Mouse (Mus musculus): ENCODE measurements around the gene Rptor.
A peak's percentile ranks its signal among the peaks of the same experiment; 100 is the strongest.

The Rptor gene

GRCm38 (mm10) chr11:119915666-119916065 lies 313.0 kb downstream of the Rptor start:
- no peak for DNase-seq

- no peak for DNase-seq
Observed at GRCm38 (mm10) chr11:119916102-119916790, 313.5 kb downstream of the Rptor start.

DNA sequence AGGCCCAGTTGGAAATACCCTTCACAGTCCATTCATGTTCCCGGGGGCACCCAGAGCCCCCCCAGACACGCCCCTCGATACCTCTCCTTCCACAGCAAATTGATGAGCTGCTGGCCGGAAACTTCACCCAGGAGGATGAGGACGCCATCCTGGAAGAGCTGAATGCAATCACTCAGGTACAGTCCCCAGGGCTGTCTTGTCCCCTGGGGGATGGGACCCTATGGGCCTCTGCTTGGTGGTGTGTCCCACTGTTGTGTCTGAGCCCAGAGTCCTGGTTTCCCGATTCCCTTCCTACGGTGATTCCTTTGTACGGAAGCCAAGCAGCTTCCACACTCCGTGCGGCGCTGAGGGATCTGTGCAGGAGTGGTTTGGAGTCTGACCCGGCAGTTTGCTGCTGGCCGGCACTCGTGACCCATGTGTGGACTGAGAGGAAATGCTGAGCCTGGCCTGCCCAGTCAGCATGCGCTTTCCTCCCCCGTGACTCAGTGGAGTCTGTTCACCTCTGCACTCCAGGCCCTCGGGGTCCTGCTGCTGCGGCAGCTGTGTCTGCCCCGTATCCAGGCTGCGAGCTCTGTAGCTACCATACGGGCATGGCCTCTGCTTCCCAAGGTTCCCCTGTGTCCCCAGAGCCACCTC lies 314.2 kb downstream of the Rptor start:
- DNase-seq = no peak

GRCm38 (mm10) chr11:119918521-119918920 lies 315.8 kb downstream of the Rptor start:
- DNase-seq = no peak

- no peak for DNase-seq
Observed at GRCm38 (mm10) chr11:119919432-119919831, 316.7 kb downstream of the Rptor start.

DNA sequence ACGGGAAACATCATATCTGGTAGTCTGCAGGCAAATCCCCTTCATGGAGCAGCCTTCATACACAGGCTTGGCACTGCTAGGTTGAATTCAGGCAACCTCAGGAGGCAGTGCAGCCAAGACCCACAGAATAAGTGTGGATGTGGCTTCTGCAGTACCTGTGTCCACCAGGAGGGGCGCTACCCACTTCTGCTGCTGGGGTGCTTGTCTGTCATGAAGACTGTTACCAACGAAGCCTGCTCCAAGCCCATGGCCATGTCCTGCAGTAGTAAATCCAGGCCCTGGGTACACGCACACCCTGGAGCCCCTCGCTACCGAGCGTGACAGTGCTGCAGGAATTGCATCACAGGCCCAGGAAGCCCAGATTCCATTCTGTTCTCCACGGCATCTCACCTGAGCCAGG lies 317.2 kb downstream of the Rptor start:
- peak; percentile 70 to 75 for DNase-seq

GRCm38 (mm10) chr11:119920668-119921067 lies 318.0 kb downstream of the Rptor start:
- no peak for DNase-seq

GRCm38 (mm10) chr11:119925176-119925575 lies 322.5 kb downstream of the Rptor start:
- DNase-seq = no peak

DNA sequence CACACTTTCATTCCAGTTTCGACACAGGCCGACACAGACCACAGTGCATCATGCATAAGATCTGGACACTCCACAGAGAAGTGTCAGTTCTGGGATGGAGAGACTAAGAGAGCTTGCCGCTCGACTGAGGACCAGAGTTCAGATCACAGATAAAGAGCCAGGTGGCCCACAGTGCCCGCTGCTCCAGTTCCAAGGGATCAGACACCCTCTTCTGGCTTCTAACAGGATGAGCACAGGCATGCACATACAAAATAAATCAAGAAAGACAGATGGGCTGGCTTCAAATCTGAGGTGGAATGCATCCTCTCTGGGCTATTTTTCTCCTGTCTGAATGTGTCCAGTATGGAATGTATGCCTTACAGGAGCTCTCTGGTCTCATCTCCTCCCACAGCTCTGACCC lies 324.1 kb downstream of the Rptor start:
- DNase-seq = no peak

DNA sequence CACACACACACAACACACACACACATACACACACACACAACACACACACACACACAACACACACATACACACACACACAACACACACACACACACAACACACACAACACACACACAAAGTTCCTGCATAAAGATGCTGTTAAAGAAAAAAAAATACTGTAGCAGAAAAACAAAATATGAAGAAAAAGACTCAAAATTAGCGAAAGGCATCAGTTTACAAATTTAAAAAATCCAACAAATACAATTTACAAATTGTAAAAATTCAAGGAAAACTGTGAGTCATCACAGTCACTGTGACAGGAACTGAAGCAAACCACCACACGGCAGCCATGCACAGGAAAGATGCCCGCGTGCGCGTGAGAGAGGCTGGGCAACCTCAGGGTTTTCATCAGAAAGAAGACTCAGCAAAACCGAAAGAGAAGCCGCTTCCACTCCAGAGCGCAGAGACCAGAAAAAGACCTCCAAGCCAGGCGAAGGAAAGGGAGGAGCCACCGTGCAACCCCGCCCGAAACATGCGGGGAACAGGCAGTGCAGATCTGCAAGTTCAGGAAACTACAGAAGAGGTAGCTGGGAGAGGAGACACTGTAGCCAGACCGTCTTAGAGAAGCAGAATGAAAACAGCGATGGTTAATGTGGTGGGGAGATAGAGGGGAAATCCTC lies 325.4 kb downstream of the Rptor start:
- DNase-seq = peak; percentile 81 to 87

DNA sequence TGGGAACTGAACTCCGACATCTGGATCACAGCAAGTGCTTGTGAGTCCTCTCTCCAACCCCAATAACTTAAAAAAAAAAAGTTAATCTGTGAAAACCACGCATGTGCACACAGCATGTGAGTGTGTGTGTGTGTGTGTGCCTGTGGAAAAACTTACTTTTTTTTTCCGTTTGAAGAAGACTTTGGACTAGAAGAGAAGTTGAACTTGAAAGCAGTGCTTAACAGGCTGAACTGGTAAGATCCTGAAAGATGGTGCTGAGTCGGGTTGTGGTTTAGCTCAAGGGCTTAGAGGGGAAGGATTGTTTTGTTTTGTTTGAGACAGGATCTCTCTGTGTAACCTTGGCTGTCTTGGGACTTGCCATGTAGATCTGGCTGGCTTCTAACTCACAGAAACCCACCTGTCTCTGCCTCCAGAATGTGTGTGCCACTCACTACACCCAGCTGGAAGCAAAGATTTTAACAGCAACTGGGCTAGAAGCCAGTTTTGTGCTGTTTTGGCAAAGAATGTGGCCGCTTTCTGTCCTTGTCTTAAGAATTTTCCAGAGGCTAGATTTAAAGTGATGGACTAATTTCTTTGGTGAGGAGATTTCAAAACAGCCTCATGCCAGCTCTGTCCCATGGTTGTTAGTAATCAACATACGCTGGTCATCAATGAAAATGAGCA lies 327.0 kb downstream of the Rptor start:
- no peak for DNase-seq

GRCm38 (mm10) chr11:119931809-119932208 lies 329.1 kb downstream of the Rptor start:
- no peak for DNase-seq

DNA sequence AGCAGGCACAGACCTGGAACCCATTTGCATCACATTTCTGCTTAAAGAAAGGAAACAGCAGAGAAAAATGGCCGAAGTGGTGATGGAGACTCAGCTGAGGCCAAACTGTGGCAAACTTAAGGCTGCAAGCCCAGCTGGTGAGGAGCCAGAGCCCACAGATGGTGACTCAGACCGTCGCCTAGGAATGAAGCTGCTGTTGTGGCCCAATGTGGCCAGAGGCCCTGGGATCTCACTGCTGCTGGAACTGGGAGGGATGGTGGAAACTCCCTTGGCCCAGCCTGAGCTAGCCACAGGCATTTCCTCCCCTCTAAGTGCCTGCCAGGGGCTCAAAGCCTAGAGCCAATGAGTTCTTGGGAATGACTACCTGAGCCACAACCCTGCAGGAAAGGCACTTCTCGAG lies 330.4 kb downstream of the Rptor start:
- no peak for DNase-seq

DNA sequence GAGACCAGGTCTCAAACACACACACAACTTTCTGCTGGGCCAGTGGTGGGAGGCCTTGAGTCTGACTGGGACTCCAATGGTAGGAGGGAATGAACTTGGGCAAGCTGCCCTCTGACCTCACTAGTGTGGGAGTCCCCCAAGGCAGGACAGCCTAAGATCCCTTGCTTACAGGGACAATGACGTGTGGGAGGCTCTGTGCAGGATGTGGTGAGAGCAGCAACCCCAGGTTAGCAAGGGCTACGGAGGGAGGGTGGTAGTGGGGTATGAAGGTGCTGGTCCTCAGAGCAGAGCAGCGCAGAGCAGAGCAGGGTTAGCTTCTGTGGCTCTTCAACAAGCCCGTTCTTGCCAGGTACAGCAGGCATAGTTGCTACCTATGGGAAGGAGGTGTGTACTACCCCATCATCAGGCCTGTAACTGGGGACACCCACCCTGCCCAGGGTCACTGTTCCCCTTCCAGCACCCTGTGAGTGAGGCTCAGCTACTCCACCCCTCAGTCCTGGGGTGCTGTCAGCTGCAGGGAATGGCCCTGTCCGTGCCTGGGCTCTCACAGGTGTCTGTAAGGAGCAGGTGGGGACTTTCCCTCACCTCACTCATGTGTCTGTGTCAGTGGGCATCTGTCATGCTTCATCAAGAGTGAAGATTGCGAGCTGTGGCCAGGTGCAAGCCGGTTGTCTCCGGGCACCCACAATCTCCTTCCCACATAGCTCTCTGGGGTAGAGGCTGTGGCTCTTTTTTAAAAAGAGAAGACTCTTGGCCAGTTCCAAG lies 331.3 kb downstream of the Rptor start:
- DNase-seq = peak; percentile 29 to 57

DNA sequence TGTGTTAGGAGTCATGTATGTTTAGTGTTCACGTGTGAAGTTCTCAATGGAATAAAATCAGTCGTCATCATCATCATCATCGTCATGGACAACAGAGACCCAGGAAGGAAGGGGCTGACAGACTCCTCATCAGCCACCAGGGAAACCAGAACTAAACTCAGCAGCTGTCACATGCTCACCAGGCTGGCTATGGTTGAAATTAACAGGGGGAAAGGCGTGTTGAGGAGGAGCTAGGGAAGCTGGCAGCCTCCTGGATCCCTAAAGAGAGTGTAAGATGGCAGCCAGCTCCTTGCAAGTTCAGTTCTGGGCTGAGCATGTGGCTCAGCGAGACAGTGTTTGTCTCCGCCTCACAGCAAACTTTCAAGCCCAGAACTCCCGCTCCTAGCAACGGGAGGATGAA lies 332.1 kb downstream of the Rptor start:
- no peak for DNase-seq

- DNase-seq = peak; percentile 74 to 79
Observed at GRCm38 (mm10) chr11:119935457-119935856, 332.8 kb downstream of the Rptor start.

GRCm38 (mm10) chr11:119936456-119936855 lies 333.8 kb downstream of the Rptor start:
- DNase-seq = no peak

DNA sequence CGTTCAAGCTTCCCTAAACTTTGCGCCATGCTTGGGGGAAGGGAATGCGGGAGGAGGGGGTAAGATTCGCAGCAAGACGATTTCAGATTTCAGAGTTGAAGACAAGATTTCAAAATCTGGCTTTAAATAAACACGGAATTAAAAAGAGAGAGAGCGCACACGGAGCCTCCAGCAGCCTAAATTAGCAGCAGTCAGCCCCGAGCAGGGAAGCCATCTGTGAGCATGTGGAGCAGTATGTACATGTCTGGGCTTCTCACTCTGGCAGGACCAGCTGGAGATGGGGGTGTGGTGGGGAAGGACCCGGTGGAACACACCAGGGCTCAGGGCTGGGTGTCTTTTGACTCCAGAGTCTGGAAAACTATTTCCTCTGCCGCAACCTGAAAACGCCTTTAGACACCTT lies 334.5 kb downstream of the Rptor start:
- DNase-seq = no peak

GRCm38 (mm10) chr11:119937772-119938502 lies 335.2 kb downstream of the Rptor start:
- peak in 1 of 2 experiments; percentile 42 for DNase-seq

- no peak for DNase-seq
Observed at GRCm38 (mm10) chr11:119939073-119939710, 336.5 kb downstream of the Rptor start.

GRCm38 (mm10) chr11:119939711-119940106 lies 337.0 kb downstream of the Rptor start:
- DNase-seq = no peak

DNA sequence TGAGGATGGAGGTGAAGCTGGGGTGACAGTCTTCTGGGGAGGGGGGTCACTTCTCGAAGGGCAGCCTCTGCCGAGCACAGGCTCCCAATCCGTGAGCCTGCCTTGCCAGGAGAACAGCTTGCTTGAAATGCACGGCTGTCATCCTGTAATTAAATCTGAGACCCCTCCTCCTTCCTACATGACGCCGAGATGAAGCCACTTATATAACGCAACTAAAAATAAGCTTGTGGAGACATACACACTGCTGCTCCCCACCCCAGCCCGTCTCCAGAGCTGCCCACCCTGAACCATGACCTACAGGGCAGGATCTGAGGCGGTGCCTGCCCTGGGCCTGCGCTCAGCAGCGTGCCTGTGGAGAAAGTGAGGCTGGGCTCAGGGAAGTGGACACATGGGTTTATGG lies 337.4 kb downstream of the Rptor start:
- DNase-seq = no peak

Data from thymus, postnatal 36 days (tissue).